Mouse (Mus musculus): ENCODE results near the gene Pdcl. TPM values are rescaled to one million over a fixed set of nuclear protein-coding genes. Genes with fewer than 3 reads are reported as not detected.
A peak's percentile ranks its signal among the peaks of the same experiment; 100 is the strongest.

Pdcl gene
- polyA plus RNA-seq (2016; fragmentation: Nextera tagmentation; extraction: Ambion mirVana): 48.1 and 50.5 TPM in 2 replicates

DNA sequence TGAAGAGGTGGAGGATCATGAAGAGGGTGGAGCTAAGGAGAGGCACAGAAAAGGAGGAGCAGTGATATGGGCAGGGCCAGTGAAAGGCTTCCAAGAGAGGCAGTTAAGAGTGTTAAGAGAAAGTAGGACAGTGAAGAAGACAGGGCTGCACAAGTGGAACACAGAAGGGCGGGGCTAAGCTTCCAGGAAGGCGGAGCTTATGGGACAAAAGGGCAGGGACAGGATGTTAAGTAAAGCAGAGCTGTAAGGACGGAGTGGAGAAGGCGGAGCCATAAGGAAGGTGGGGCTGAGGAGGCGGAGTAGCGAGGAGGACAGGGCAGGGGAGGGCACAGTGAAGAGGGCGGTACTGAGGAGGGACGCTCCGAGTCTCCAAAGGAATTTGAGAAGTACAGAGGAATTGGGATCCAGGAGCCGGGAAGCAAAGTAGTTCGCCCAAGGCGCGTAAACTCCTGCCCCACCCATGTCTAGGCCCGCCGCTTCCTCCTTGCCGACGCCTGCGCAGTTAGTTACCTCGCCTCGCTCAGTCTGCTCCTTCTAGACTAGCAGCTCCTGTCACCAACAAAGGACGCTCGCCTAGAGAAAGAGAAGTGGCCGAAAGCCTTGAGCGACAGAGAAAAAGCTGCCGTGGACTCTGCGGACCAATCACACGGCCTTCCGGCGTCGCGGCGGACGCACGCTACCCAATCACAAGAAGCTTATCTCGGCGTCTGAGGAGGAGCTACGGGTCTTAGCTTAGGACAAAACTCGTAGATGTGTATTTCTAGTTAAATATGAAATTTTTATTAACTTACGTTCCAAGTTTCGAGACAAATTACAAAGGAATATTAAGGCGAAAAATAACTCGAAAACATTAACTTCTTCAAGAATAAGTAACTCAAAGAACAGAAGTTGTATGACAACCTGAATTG, at the start of gene Pdcl:
TSS of gene Pdcl (minus strand) at position 700 of the 908 bp plus-strand sequence.
- peaks cover 3% of the 10 kb centered on the region for H3K4me1 ChIP-seq (replicated peaks)
- peak within 1 kb of the TSS; percentile 72 for H3K4me2 ChIP-seq
- H3K4me3 ChIP-seq (replicated peaks): peak within 1 kb of the TSS; percentile 66
- no peaks in the 10 kb centered on the region for H3K27me3 ChIP-seq
- under 1% methylated on average over 39 of the region's 42 CpGs for WGBS
- H3K9ac ChIP-seq (replicated peaks): peak within 1 kb of the TSS; percentile 77
- peak; percentile 99 for ATAC-seq (ENCODE audit: insufficient number of reproducible peaks, insufficient read depth, low FRiP score, low TSS enrichment, low read depth)
- peak within 1 kb of the TSS; percentile 96 for H3K27ac ChIP-seq
- peaks cover 34% of the 10 kb centered on the region for H3K36me3 ChIP-seq
- no peaks in the 10 kb centered on the region for H3K9me3 ChIP-seq

DNA sequence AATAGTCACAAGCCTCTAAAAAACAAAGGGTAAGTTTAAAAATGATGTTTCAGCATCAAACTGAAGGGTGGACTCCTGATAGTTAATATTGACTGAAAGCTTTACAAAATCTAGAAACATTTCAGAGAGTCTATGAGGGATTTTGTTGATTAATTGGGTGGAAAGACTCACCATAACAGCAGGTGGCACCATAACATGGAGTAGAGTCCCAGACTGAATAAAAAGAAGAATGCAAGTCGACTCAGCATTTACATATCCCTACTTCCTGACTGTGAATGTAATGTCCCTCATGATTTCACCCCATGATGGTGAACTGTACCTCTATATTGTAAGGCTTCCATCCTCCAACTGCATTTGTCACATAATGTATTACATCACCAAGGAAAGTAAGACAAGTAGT, 36.4 kb upstream of the Pdcl start:
- H3K4me3 ChIP-seq (replicated peaks): no peak overlapping the region
- no peak overlapping the region for H3K27ac ChIP-seq
- no peak for ATAC-seq (ENCODE audit: insufficient number of reproducible peaks, insufficient read depth, low FRiP score, low TSS enrichment, low read depth)
- H3K9me3 ChIP-seq: no peaks in the 10 kb centered on the region
- no peaks in the 10 kb centered on the region for H3K27me3 ChIP-seq
- no peak overlapping the region for H3K4me2 ChIP-seq
- 74% methylated on average over 1 of the region's 1 CpGs for WGBS
- H3K36me3 ChIP-seq: peaks cover 63% of the 10 kb centered on the region
- no peak overlapping the region for H3K9ac ChIP-seq (replicated peaks)
- H3K4me1 ChIP-seq (replicated peaks): no peaks in the 10 kb centered on the region

DNA sequence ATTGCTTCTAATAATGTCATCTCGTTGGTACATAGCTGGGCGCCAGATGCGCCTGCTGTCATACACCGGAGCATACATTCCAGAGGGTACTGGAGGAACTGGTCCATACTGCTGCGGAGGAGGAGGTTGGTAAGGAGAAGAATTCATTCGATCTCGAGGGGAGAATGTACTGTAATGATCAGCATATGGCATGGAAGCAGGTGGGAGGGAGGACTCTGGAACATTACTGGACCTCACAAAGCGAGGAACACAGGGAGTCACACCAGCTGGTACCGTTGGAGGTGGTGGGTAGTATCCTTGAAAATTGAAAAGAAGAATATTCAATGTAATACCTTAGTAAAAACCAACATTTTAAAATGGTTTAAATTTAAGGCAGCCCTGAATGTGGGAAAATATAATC, 23.8 kb upstream of the Pdcl start:
- H3K27me3 ChIP-seq: no peaks in the 10 kb centered on the region

DNA sequence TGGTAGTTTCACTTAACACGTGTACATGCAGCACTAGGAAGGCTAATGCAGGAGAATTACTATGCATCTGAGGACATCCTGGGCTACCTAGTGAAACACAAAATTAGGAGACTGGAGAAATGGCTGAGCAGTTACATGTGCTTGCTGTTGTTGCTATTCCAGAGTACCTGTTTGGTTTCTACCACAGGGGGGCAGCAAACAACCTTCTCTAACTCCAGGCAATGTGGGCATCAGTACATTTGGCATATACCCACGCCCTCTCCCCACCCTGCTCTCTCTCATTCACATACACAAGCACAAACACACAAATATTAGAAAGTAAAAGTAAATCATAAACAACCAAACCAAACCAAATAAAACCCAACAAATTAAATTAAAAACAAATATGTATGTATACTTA, 21.1 kb upstream of the Pdcl start:
- 48% methylated on average over 2 of the region's 2 CpGs for WGBS
- Histone ChIP-seq H3K27ac (no peak overlapping the region), H3K27me3 (no peaks in the 10 kb centered on the region), H3K9ac (replicated peaks) (no peak overlapping the region), H3K4me3 (replicated peaks) (no peak overlapping the region), H3K4me1 (replicated peaks) (no peaks in the 10 kb centered on the region), H3K9me3 (no peaks in the 10 kb centered on the region), H3K36me3 (peaks cover 57% of the 10 kb centered on the region), H3K4me2 (no peak overlapping the region)
- ATAC-seq (ENCODE audit: insufficient number of reproducible peaks, insufficient read depth, low FRiP score, low TSS enrichment, low read depth): no peak

More for the DNA sequence above, 23.8 kb upstream of the Pdcl start:
- Histone ChIP-seq H3K4me2 (no peak overlapping the region), H3K4me3 (replicated peaks) (no peak overlapping the region), H3K9me3 (no peaks in the 10 kb centered on the region), H3K36me3 (peaks cover 50% of the 10 kb centered on the region), H3K4me1 (replicated peaks) (no peaks in the 10 kb centered on the region), H3K9ac (replicated peaks) (no peak overlapping the region), H3K27ac (no peak overlapping the region)
- no peak for ATAC-seq (ENCODE audit: insufficient number of reproducible peaks, insufficient read depth, low FRiP score, low TSS enrichment, low read depth)
- 93% methylated on average over 9 of the region's 9 CpGs for WGBS

DNA sequence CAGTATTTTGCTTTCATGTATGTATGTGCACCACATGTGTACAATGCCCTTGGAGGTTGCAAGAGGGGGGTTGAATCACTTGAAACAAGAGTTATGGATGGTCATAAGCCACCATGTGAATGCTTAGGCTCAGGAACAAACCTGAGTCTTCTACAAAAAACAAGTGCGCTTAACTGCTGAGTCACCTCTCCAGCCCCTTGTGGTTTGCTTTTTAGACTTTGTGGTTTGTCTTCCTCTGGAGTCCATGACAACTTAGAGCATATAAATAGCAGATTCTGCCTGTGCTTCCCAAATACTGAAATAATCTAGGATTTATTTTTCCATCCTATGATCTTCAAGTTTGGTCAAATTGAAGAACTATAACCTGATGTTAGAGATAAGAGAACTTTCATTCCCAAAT, 16.9 kb upstream of the Pdcl start:
- Histone ChIP-seq H3K4me3 (replicated peaks) (no peak overlapping the region), H3K9ac (replicated peaks) (no peak overlapping the region), H3K27me3 (no peaks in the 10 kb centered on the region), H3K4me2 (no peak overlapping the region), H3K36me3 (peaks cover 45% of the 10 kb centered on the region), H3K9me3 (no peaks in the 10 kb centered on the region), H3K27ac (no peak overlapping the region), H3K4me1 (replicated peaks) (no peaks in the 10 kb centered on the region)
- 97% methylated on average over 1 of the region's 1 CpGs for WGBS
- no peak for ATAC-seq (ENCODE audit: insufficient number of reproducible peaks, insufficient read depth, low FRiP score, low TSS enrichment, low read depth)

GRCm38 (mm10) chr2:37370651-37371050, 11.5 kb upstream of the Pdcl start:
- Histone ChIP-seq H3K4me3 (replicated peaks) (no peak overlapping the region), H3K27ac (no peak overlapping the region), H3K9ac (replicated peaks) (no peak overlapping the region), H3K27me3 (no peaks in the 10 kb centered on the region), H3K9me3 (no peaks in the 10 kb centered on the region), H3K4me1 (replicated peaks) (no peaks in the 10 kb centered on the region), H3K4me2 (no peak overlapping the region), H3K36me3 (peaks cover 18% of the 10 kb centered on the region)
- ATAC-seq (ENCODE audit: insufficient number of reproducible peaks, insufficient read depth, low FRiP score, low TSS enrichment, low read depth): no peak
- 60% methylated on average over 2 of the region's 2 CpGs for WGBS

DNA sequence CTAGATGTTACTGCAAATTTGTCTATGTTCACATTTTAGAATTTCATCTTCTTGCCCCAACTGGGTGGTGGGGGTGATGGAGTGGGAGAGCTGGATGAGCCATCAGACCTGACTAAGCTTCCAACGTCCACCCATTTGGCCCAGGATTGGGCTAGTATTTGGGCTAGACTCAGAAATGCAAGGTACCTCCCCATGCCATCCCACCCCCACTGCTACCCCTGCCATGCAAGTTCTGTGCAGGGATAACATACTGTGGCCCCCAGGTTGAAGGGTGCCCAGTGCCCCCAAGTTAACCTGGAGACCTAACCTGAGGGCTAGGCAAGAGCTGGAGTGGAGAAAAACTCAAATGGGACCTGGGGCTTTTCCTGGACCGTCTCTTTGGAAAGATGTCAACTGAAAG, 776 bp upstream of the Pdcl start:
- no peaks in the 10 kb centered on the region for H3K27me3 ChIP-seq
- WGBS: 91% methylated on average over 2 of the region's 2 CpGs
- H3K4me3 ChIP-seq (replicated peaks): no peak overlapping the region
- peaks cover 24% of the 10 kb centered on the region for H3K36me3 ChIP-seq
- peaks cover 3% of the 10 kb centered on the region for H3K4me1 ChIP-seq (replicated peaks)
- H3K9me3 ChIP-seq: no peaks in the 10 kb centered on the region
- no peak overlapping the region for H3K9ac ChIP-seq (replicated peaks)
- H3K4me2 ChIP-seq: peak overlapping the region; percentile 72; the same call in 1 of the 2 replicates
- no peak overlapping the region for H3K27ac ChIP-seq
- no peak for ATAC-seq (ENCODE audit: insufficient number of reproducible peaks, insufficient read depth, low FRiP score, low TSS enrichment, low read depth)

- Histone ChIP-seq H3K27ac (no peak overlapping the region), H3K9ac (replicated peaks) (no peak overlapping the region), H3K36me3 (peaks cover 65% of the 10 kb centered on the region), H3K4me2 (no peak overlapping the region), H3K4me3 (replicated peaks) (no peak overlapping the region), H3K27me3 (no peaks in the 10 kb centered on the region), H3K4me1 (replicated peaks) (peaks cover 3% of the 10 kb centered on the region), H3K9me3 (no peaks in the 10 kb centered on the region)
- ATAC-seq (ENCODE audit: insufficient number of reproducible peaks, insufficient read depth, low FRiP score, low TSS enrichment, low read depth): no peak
- WGBS: 92% methylated on average over 5 of the region's 5 CpGs
Measured at GRCm38 (mm10) chr2:37355571-37355970, 3.6 kb downstream of the Pdcl start.

DNA sequence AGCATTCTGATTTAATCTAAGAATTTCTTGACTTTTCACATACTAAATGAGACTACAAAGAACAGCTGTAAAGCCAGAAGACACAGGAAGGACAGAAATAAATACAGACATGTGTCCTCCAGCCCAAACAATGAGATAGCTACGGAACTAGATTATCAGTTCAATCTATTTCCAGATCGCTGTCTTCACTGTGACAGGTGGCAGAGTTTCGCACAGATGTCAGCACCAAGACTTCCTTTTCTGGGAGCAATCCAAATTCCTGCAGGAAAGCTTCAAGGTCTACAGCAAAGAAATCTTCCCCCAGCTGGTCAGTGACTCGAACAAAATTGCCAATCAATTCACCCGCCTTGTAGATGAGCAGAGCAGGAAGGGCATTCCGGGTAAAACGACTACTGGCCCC, 7.5 kb downstream of the Pdcl start:
- H3K9ac ChIP-seq (replicated peaks): no peak overlapping the region
- no peaks in the 10 kb centered on the region for H3K4me1 ChIP-seq (replicated peaks)
- ATAC-seq (ENCODE audit: insufficient number of reproducible peaks, insufficient read depth, low FRiP score, low TSS enrichment, low read depth): no peak
- no peak overlapping the region for H3K27ac ChIP-seq
- 91% methylated on average over 7 of the region's 7 CpGs for WGBS
- no peak overlapping the region for H3K4me3 ChIP-seq (replicated peaks)
- H3K4me2 ChIP-seq: no peak overlapping the region
- no peaks in the 10 kb centered on the region for H3K27me3 ChIP-seq
- no peaks in the 10 kb centered on the region for H3K9me3 ChIP-seq
- peaks cover 67% of the 10 kb centered on the region for H3K36me3 ChIP-seq

GRCm38 (mm10) chr2:37338497-37339187, 20.5 kb downstream of the Pdcl start:
- no peak overlapping the region for H3K4me2 ChIP-seq
- no peak overlapping the region for H3K4me3 ChIP-seq (replicated peaks)
- no peak overlapping the region for H3K27ac ChIP-seq
- ATAC-seq (ENCODE audit: insufficient number of reproducible peaks, insufficient read depth, low FRiP score, low TSS enrichment, low read depth): no peak
- H3K9me3 ChIP-seq: no peaks in the 10 kb centered on the region
- H3K27me3 ChIP-seq: no peaks in the 10 kb centered on the region
- no peak overlapping the region for H3K9ac ChIP-seq (replicated peaks)
- 65% methylated on average over 10 of the region's 10 CpGs for WGBS
- H3K36me3 ChIP-seq: no peaks in the 10 kb centered on the region
- no peaks in the 10 kb centered on the region for H3K4me1 ChIP-seq (replicated peaks)

DNA sequence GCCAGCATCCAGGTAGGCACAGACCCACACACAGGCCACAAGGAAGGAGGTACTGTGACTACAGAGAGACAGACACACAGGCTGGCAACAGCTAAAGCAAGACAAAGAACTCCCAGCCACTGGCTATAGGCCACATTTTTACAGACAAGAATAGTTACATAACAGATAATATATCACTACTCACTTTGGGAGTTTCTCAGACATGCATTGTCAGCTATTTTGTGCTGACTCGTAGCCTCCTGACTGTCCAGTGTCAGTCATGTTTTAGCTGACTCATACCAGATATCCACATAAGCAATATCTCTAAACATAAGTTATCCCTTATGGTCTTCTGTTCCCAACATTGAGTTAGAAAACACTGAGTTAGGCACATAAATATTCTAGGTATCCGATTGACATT, 25.8 kb downstream of the Pdcl start:
- H3K4me2 ChIP-seq: no peak overlapping the region
- H3K4me1 ChIP-seq (replicated peaks): no peaks in the 10 kb centered on the region
- H3K27ac ChIP-seq: no peak overlapping the region
- H3K36me3 ChIP-seq: no peaks in the 10 kb centered on the region
- no peaks in the 10 kb centered on the region for H3K9me3 ChIP-seq
- 86% methylated on average over 2 of the region's 2 CpGs for WGBS
- no peak overlapping the region for H3K9ac ChIP-seq (replicated peaks)
- no peak for ATAC-seq (ENCODE audit: insufficient number of reproducible peaks, insufficient read depth, low FRiP score, low TSS enrichment, low read depth)
- H3K27me3 ChIP-seq: no peaks in the 10 kb centered on the region
- no peak overlapping the region for H3K4me3 ChIP-seq (replicated peaks)

Measured in limb, embryonic 12.5 days (tissue).